Mouse (Mus musculus): ENCODE measurements around the gene Anp32a.

Gene Anp32a

GRCm38 (mm10) chr9:62346388-62346679 is 5.2 kb downstream of the Anp32a start:
- DNase-seq (ENCODE audit: low read depth), result no peak

- DNase-seq (ENCODE audit: low read depth), result no peak
These were observed 6.1 kb downstream of the Anp32a start for GRCm38 (mm10) chr9:62347201-62347600.

GRCm38 (mm10) chr9:62348050-62348449 is 7.0 kb downstream of the Anp32a start:
- DNase-seq (ENCODE audit: low read depth), result no peak

- DNase-seq (ENCODE audit: low read depth), result no peak
These were observed 7.4 kb downstream of the Anp32a start for GRCm38 (mm10) chr9:62348467-62348985.

- no peak for DNase-seq (ENCODE audit: low read depth)
These were observed 8.2 kb downstream of the Anp32a start for GRCm38 (mm10) chr9:62349250-62349649.

GRCm38 (mm10) chr9:62350721-62351120 is 9.6 kb downstream of the Anp32a start:
- no peak for DNase-seq (ENCODE audit: low read depth)

GRCm38 (mm10) chr9:62351200-62351599 is 10.1 kb downstream of the Anp32a start:
- no peak for DNase-seq (ENCODE audit: low read depth)

GRCm38 (mm10) chr9:62353784-62354183 is 12.7 kb downstream of the Anp32a start:
- no peak for DNase-seq (ENCODE audit: low read depth)

GRCm38 (mm10) chr9:62354838-62355719 is 14.0 kb downstream of the Anp32a start:
- no peak for DNase-seq (ENCODE audit: low read depth)

- DNase-seq (ENCODE audit: low read depth), result no peak
These were observed 14.7 kb downstream of the Anp32a start for GRCm38 (mm10) chr9:62355763-62356162.

- DNase-seq (ENCODE audit: low read depth), result no peak
These were observed 16.5 kb downstream of the Anp32a start for GRCm38 (mm10) chr9:62357593-62357992.

- DNase-seq (ENCODE audit: low read depth), result no peak
These were observed 17.8 kb downstream of the Anp32a start for GRCm38 (mm10) chr9:62358851-62359250.

- no peak for DNase-seq (ENCODE audit: low read depth)
These were observed 19.8 kb downstream of the Anp32a start for GRCm38 (mm10) chr9:62360889-62361288.

GRCm38 (mm10) chr9:62362835-62363385 is 21.8 kb downstream of the Anp32a start:
- no peak for DNase-seq (ENCODE audit: low read depth)

- peak; percentile 63 for DNase-seq (ENCODE audit: low read depth)
These were observed 22.5 kb downstream of the Anp32a start for GRCm38 (mm10) chr9:62363619-62364018.

GRCm38 (mm10) chr9:62364216-62364615 is 23.1 kb downstream of the Anp32a start:
- no peak for DNase-seq (ENCODE audit: low read depth)

- DNase-seq (ENCODE audit: low read depth), result no peak
These were observed 23.7 kb downstream of the Anp32a start for GRCm38 (mm10) chr9:62364831-62365230.

GRCm38 (mm10) chr9:62365326-62366080 is 24.4 kb downstream of the Anp32a start:
- DNase-seq (ENCODE audit: low read depth), result no peak

GRCm38 (mm10) chr9:62366478-62367458 is 25.7 kb downstream of the Anp32a start:
- DNase-seq (ENCODE audit: low read depth), result no peak

- no peak for DNase-seq (ENCODE audit: low read depth)
These were observed 26.5 kb downstream of the Anp32a start for GRCm38 (mm10) chr9:62367510-62368071.

GRCm38 (mm10) chr9:62368256-62368905 is 27.3 kb downstream of the Anp32a start:
- no peak for DNase-seq (ENCODE audit: low read depth)

Measured in fibroblast of lung, adult 2 months (primary cell).